Mouse (Mus musculus): ENCODE results near the gene Tspan7.

Tspan7 gene

DNA sequence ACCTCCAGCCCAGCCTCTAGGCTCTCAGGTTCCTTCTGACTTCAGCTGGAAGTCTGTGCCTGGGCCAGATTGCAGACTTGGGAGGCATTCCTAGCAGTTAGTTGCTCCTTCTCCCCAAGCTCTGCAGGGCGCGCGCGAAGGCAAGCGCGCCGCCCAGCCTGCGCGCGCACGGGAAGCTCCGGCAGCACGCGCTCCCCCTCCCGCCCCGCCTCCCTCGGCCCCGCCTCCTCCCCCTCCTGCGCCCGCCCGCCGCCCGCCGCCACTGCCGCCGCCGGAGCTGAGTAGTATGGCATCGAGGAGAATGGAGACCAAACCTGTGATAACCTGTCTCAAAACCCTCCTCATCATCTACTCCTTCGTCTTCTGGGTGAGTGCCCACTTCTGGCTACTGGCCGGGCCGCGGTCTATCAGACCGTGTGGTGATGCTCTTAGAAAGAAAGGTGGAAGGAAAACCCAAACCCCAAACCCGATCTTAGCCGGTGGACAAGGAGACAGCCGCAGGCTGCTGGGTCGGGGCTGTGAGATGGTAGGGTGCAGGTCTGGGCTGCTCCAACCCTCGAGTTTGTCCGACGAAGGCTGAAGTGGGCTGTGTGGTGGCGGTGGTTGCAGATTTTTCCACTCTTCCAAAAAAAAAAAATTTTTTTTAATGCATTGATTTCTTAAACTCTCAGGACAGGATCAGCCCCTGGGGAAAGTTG is at the start of gene Tspan7:
Gene Tspan7, plus strand, starts transcription at position 287 of the 698 bp plus-strand sequence.
- peak; percentile 38 for DNase-seq

- no peak for DNase-seq
Measured at GRCm38 (mm10) chrX:10449323-10449980, 35.5 kb upstream of the Tspan7 start.

DNA sequence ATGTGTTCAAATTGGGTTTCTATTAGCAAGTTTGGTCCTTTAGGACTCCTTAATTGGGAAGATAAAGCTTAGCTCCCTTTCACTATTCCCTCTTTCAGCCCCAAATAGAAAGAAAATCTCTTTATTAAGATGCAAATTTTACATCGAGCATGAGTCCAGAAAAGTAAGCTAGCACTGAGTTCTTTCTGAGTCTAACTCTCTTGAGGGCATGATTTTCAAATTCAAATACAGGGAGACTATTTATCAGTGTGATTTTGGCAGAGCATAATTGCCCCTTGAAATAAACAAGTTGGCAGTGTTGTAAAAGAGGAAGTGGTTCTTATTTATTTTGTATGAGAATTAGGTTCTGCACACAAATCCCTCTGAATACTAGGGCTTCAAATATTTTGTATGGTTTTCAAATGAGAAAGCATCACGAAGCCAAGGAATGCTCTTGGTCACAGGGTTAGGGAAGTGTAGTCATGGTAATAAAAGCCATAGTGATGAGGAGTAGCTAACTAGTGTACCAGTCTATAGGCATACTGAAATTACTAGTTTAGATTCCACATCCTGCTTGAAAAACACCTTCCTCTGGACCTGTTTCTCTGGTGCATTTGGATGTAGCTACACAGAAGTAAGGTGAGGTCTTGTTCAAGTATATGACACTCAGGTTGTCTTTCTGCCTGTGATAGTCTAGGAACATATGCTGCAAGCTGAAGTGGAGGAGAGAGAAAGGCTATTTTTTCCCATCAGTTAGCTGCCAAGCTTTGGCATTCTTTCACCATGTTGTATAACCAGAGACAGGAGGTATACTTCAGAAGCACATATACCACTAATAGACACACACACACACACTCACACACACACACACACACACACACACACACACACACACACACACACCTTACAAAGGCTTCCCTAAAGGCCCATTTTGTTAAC is 34.6 kb upstream of the Tspan7 start:
- DNase-seq: no peak

GRCm38 (mm10) chrX:10453798-10454197 is 31.2 kb upstream of the Tspan7 start:
- no peak for DNase-seq

DNA sequence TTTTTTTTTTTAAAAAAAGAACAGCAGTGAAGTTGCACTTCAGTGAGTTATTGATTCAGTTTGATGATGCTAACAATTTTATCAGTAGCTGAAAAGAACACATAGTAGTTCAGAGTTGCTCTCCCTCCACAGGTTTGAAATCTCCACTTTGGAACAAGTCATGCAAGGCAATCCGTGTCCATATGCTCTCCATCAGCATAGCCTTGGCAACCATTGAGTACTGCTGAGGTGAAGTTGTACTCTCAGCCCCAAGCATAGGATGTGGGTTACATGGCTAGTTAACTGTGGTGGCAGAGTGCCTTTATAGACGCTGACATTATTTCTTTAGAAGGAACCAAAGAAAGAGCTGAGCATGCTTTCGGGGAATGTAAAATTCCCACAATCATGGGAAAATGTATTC is 27.7 kb upstream of the Tspan7 start:
- no peak for DNase-seq

GRCm38 (mm10) chrX:10477088-10477487 is 7.9 kb upstream of the Tspan7 start:
- DNase-seq: no peak

- DNase-seq: no peak
Measured at GRCm38 (mm10) chrX:10479031-10479886, 5.7 kb upstream of the Tspan7 start.

- DNase-seq: no peak
Measured at GRCm38 (mm10) chrX:10479943-10480342, 5.0 kb upstream of the Tspan7 start.

GRCm38 (mm10) chrX:10485664-10486211 is 780 bp downstream of the Tspan7 start:
- peak; percentile 24 for DNase-seq

DNA sequence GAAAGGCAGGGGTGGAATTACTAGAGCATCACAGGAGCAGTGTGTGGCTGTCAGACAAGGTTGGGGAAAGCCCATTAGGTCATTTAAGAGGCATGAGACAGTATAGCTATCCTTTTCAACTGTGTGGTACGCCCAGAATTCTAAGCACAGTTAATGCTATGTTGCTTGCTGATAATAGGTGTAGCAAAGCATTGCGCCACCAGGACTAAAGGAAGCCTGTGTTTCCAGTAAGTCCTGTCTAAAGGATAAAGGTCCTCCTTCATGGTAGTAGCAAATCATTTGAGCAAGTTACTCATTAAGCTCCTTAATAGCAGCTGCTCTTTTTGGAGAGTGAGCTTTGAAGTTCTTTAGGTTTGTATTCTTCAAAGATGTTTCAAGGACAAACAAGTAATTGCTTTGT is 13.6 kb downstream of the Tspan7 start:
- DNase-seq: peak; percentile 56

GRCm38 (mm10) chrX:10502616-10503015 is 17.7 kb downstream of the Tspan7 start:
- no peak for DNase-seq

GRCm38 (mm10) chrX:10514417-10514816 is 29.5 kb downstream of the Tspan7 start:
- DNase-seq: no peak

DNA sequence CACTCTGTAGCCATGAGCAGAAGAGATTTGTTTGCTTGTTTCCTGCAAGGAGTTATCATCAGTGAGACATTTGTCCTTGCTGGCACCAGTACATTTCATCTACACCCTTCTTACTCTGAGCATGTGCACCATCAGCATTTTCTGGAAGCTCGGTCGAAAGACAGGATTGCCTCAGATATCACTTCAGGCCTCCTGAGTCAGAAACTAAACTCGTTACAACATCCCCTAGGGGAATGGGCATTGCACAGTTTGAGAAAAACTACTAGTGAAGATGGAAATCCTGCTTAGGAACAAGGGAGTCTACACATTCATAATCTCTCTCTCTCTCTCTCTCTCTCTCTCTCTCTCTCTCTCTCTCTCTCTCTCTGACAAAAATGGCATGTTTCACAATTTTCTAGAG is 30.0 kb downstream of the Tspan7 start:
- DNase-seq: no peak

GRCm38 (mm10) chrX:10516448-10516847 is 31.5 kb downstream of the Tspan7 start:
- no peak for DNase-seq

DNA sequence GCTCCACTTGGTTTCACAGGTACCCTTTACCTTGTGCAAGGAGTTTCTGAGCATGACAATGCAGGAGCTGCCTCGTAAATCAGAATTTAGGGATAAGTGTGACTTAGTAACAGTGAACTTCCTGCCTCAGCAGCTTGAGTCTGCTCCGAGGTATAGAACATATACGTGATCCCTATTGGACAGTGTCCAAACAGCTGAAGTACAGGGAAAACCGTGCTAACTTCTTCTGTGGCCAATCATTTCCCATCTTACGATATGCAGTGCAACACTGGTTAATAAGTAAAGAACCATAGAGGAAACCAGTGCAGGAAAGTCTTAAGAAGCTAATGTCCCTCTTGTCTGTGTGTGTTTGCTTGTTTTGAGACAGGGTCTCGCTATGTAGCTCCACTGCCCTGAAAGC is 32.0 kb downstream of the Tspan7 start:
- no peak for DNase-seq

DNA sequence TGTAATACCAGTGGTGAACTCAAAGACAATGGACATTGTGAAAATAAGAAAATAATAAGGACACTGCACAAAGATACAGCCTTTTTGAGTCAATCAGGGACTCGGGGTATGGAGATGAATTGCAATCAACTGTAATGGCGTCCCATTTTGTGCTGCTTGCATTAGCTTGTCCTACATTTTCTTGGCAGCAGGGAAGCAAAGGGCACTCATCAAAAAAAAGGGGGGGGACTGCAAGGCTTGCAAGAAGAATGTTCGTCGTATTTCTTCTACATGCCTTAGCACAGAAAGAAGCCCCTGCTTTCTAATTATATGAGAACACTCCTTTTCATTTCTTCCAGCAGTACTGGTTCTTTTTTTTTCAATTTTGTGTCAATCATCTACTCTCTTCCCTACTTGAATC is 32.8 kb downstream of the Tspan7 start:
- no peak for DNase-seq

DNA sequence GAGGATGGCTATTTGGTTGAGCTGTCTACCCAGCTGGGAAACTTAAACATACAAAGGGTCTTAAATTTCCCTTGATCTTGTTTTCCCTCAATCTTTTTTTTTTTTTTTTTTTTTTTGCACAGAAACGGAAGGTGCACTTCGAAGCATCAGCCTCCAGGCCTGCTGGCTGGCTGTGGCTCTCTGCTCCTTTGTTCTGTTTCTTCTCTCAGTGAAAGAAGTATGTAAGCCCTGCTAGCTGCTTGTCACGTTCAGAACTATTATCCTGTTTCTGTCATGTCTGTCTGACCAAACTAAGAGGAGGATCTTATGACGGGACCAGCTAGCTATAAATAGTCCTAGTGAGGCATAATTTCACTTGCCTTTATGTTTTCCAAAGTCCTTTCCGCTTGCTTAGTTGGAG is 33.6 kb downstream of the Tspan7 start:
- DNase-seq: no peak

DNA sequence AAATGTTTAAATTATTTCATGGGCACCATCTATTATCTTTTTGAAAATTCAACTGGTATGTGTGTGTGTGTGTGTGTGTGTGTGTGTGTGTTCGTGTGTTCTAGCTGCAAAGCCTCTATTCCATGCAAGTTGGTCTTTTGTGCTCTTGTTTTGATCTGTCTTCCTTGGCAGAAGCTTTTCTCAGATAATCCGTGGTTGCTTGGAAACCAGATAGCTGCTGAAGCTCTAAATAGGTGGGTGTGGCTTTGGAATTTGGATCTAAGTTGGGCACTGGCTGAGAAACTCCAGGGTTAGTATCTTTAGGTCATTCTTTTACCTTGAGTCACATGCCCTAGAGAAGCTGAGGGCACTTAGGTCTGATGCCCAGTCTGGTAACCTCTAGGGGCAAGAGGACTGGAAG is 50.5 kb downstream of the Tspan7 start:
- DNase-seq: no peak

GRCm38 (mm10) chrX:10539009-10539408 is 54.1 kb downstream of the Tspan7 start:
- DNase-seq: peak; percentile 24

DNA sequence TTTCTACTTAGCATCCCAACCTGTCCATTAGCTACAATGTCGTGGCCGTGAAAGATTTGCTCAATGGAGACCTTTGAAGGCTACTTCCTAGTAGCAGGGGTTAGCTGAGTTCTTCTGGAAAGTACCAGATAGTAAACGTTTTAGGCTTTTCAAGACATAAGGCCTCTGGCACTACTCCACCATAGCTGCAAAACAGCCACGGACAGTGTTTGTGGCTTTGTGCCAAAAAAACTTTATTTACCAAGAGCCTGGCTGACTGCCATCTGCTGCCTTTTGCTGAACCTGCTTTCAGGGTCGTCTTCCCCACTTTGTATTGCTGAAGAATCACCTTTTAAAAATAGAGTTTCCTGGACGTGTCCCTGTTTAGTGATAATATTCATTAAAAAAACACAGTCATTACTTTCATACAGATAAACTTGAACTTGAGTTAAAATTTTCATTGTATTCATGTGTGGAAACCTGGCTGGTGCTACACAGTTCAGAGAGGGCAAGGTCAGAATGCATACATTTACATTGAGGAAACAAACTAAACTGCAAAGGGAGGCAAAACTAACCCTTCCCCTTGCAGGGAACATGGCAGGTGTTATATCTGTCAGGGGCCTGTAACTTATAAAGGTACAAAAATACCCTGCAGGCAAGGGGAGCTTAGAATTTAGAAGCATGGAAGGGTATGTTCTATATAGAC is 54.7 kb downstream of the Tspan7 start:
- no peak for DNase-seq

GRCm38 (mm10) chrX:10546840-10547239 is 61.9 kb downstream of the Tspan7 start:
- no peak for DNase-seq

- DNase-seq: no peak
Measured at GRCm38 (mm10) chrX:10549708-10550107, 64.8 kb downstream of the Tspan7 start.
